Mouse (Mus musculus) adrenal gland, adult 18-20 months (tissue): ENCODE data around the gene Snap29. TPM values are rescaled to one million over a fixed set of nuclear protein-coding genes. Genes with fewer than 3 reads are reported as not detected.

ENCODE experiments used
- DNase-seq, 2 experiments: peaks; one replicate each; pipeline ENCODE4 v3.0.0; 2021 to 2022; ENCODE audit warnings: low spot score in 2 of 2
- long read RNA-seq, 2 experiments: library from polyadenylated mRNA; stranded (forward); transcript quantifications; one replicate each; pipeline ENCODE4 v2.0.0; 2021
- total RNA-seq, 2 experiments: library from RNA; stranded (reverse); gene quantifications; 1 replicate in 1 of 2; 2 replicates in 1 of 2; pipeline ENCODE4 v1.2.3; 2021

Gene Snap29
- total RNA-seq = 10 to 100 TPM; 27.7 to 29.3 TPM
- long read RNA-seq, experiment 1, transcript Snap29-201 (5 exons, 3,447 nt) = major isoform, 7 of 7 reads
- long read RNA-seq, experiment 1, partial matches to known transcripts = 0 of 7 reads
- long read RNA-seq, experiment 1, other reads (novel, unspliced or antisense) = 0 of 7 reads
- long read RNA-seq, experiment 2, transcript Snap29-201 (5 exons, 3,447 nt) = major isoform, 12 of 21 reads
- long read RNA-seq, experiment 2, partial matches to known transcripts = 0 of 21 reads
- long read RNA-seq, experiment 2, other reads (novel, unspliced or antisense) = 9 of 21 reads

DNA sequence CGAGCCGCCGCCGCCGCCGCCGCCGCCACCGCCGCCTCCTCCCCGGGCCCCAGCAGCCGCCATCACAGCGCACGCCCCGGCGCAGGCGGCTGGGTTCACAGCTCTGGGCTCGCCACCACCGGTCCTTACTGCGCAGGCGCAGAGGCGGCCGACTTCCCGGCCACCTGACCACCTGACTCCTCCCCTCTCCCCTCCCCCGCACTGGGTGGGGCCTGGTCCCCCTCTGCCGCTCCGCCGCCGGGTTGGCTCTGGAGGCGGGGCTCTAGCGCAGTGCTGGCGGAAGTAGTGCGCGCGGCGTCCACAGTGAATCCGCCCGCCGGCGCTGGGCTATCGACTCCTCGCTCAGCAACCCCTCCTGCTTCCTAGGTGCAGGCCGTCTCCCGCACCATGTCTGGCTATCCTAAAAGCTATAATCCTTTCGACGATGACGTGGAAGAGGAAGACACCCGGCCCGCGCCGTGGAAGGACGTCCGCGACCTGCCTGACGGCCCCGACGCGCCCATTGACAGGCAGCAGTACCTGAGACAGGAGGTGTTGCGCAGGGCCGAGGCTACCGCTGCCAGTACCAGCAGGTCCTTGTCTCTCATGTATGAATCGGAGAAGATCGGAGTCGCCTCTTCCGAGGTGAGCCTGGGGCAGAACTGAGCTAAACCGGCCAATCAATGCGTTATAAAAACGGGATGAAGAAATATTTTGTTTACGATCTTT, at the start of gene Snap29, which contains the start of gene Pi4ka:
Snap29 (plus strand) TSS at position 251 of the 708 bp plus-strand sequence.
Pi4ka (minus strand) TSS at position 579 of the 708 bp plus-strand sequence.
- peak; percentile 100 for DNase-seq

- no peak for DNase-seq
These were observed 49.8 kb upstream of the Snap29 start for GRCm38 (mm10) chr16:17356031-17356430.

DNA sequence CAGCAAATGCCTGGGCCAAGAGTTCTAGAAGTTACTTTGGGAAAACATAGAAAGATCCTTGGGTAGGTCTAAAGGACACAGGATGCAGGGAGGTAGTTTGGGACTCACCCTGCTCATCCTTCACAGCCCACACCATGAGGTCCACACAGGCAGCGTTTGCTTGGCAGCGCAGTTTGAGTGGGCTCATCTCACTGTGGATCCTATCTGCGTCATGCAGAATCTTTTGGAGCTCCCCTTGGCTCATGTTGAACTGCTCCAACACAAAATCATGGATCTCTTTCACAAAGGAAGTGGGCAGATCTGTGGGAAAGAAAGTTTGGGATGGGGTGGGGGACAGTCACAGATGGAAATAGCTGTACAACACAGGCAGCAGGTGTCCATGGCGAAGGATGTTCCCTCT, 47.0 kb upstream of the Snap29 start:
- no peak for DNase-seq

DNA sequence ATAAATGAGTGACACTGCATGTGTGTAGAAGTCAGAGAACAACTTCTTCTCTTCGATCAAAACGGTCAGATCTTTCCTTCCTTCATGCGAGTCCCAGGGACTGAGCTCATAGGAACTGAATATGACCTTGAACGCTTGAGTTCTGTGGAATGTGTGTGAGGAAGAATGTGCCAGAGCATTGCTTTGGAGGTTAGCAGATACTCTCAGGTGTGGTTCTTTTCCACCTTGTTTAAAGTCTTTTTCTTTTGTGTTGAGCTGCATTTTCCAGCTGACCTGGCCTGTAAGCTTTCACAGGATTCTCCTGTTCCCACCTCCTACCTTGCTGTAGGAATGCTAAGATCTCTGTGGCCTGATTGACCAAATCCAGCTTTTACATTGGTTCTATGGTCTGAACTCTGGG, 23.5 kb upstream of the Snap29 start:
- DNase-seq = no peak

DNA sequence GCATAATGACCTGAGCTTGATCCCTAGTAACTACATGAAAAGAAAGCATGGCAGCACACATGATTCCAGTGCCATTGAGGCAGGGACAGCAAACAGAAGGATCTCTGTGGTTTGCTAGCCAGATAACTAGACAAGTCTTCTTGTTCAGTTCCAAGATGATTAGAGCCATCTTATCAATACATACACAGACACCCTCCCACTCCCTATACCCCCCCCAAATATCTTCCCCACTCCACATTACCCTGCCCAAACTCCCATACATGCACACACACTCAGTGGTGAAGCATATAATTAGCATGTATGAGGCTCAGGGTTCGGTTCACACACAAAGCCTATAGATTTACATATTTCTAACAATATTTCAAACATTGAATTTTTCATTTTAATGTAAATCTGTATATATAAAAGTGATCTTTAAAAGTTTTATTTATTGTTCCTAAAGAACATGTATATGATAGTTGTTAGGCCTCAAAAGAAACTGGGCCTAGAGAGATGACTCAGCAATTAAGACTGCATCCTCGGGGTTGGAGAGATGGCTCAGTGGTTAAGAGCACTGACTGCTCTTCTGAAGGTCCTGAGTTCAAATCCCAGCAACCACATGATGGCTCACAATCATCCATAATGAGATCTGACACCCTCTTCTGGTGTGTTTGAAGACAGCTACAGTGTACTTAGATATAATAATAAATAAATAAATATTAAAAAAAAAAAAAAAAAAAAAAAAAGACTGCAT, 22.0 kb upstream of the Snap29 start:
- DNase-seq = no peak

- no peak for DNase-seq
These were observed 13.0 kb upstream of the Snap29 start for GRCm38 (mm10) chr16:17392784-17393183.

- peak in 1 of 2 experiments; percentile 38 for DNase-seq
These were observed 2.9 kb upstream of the Snap29 start for GRCm38 (mm10) chr16:17402855-17403254.

- DNase-seq = peak; percentile 69 to 71
These were observed 502 bp upstream of the Snap29 start for GRCm38 (mm10) chr16:17405271-17405696.

DNA sequence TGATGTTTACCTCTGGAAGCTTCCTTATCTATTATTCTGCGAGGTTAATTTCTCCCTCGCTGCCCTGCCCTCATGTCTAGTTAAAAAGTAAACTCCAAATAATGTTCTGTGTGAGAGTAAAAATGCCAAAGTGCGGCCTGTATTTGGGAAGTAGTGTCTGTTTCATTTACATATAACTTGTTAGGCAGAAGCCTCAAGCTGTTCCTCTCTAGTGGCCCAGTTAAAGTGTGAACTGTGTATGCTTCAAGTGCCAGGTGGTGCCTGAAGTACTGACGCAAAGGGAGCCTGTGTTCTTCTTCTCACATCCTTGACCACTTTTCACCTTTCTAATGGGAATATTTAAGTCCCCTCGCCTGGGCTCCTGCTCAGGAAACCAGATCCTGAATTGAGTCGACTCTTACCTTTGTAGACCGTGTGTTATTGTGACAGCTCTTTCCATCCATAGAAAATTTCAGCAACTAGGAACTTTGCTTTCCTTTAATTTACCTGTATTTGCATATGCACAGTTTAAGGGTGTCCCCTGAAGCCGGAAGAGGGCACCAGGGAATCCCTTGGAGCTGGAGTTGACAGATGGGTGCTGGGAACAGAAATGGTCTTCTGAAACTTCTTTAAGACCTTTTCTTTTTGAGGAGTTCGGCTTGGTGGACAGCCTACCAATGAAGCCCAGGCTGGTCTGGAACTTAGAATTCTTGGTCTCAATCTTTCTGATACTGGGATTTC, 886 bp downstream of the Snap29 start:
- no peak for DNase-seq

GRCm38 (mm10) chr16:17409046-17409445, 3.3 kb downstream of the Snap29 start:
- DNase-seq = no peak

GRCm38 (mm10) chr16:17410209-17410608, 4.4 kb downstream of the Snap29 start:
- no peak for DNase-seq

- no peak for DNase-seq
These were observed 17.2 kb downstream of the Snap29 start for GRCm38 (mm10) chr16:17423021-17423420.

GRCm38 (mm10) chr16:17432576-17432975, 26.8 kb downstream of the Snap29 start:
- DNase-seq = no peak

- peak; percentile 97 for DNase-seq
These were observed 46.0 kb downstream of the Snap29 start, which contains the start of gene Crkl for GRCm38 (mm10) chr16:17451541-17452372. Crkl (plus strand) TSS chr16:17451987.

- peak in 1 of 2 experiments; percentile 46 for DNase-seq
These were observed 46.6 kb downstream of the Snap29 start for GRCm38 (mm10) chr16:17452373-17452715.

DNA sequence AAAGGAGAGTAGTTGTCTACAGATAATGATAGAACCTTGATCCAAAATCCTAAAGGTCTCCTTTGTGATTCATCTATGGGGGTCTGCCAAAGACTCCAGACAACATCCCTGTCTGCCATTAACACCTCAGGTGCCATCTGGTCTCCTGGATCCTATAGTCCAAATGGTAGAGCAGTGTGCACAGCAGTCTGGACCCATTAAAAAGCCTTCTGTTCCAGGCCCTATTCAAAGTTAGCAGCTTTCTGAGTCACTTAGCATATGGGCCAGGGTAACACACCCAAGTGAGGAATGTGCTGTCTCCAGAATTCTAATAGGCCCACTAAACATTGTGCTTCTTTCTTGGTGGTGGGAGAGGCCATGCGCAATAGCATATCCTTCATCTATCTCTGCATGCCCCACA, 51.1 kb downstream of the Snap29 start:
- DNase-seq = no peak

DNA sequence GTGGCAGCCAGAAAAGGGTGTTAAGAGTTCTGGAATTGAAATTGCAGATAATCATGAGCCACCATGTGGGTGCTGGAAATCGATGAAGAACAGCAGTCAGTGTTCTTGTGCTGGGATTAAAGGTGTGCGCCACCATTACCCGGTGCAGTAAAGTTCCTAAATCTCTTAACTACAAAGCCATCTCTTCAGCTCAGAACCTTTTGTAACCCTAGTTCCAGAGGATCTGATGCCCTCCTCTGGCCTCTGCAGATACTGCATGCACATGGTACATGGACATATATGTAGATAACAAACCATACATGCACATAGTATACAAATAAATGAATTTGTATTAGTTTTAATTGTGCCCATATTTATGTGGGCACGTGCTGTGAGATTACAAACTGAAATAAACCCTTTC, 54.5 kb downstream of the Snap29 start:
- DNase-seq = no peak

DNA sequence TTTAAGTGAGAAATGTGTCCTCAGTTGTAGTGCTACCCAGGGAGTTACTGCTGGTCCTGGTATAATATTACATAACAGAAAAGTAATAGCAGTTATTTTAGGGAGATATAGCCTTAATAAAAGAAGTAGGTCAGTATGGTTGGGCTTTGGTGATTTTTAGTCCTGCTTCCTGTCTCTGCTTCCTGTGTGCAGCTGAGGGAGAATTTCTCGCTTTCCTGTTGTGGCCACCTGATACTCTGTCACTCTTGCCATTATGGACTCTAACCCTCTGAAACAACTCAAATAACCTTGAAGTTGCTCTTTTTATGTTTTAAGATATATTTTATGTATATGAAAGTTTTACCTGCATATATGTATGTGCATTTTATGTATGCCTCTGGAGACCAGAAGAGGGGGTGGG, 55.8 kb downstream of the Snap29 start:
- DNase-seq = no peak

DNA sequence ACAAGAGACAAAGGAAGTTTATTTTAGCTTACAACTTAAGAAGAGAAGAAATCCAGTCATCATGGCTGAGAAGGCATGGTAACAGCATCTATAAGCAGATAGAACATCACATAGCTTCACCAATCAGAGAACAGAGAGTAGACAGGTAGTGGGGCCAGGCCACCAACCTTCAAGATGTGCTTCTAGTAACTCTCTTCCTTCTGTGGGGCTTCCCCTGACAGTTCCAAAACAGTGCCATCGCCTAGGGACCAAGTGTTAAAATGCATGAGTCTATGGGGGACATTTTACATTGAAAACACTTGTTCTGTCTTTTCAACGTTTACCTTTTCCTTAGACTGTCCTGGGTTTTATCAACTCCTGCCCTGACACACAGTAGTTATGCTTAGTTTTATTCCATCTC, 57.4 kb downstream of the Snap29 start:
- DNase-seq = no peak
